Mouse (Mus musculus) cerebellum, postnatal 10 days (tissue): ENCODE measurements around the gene Gm13090.

Experiments used
- DNase-seq, 2 experiments: peaks; one replicate each; pipeline ENCODE4 v3.0.0; 2021; ENCODE audit warnings: mixed read lengths in 2 of 2

The Gm13090 gene

DNA sequence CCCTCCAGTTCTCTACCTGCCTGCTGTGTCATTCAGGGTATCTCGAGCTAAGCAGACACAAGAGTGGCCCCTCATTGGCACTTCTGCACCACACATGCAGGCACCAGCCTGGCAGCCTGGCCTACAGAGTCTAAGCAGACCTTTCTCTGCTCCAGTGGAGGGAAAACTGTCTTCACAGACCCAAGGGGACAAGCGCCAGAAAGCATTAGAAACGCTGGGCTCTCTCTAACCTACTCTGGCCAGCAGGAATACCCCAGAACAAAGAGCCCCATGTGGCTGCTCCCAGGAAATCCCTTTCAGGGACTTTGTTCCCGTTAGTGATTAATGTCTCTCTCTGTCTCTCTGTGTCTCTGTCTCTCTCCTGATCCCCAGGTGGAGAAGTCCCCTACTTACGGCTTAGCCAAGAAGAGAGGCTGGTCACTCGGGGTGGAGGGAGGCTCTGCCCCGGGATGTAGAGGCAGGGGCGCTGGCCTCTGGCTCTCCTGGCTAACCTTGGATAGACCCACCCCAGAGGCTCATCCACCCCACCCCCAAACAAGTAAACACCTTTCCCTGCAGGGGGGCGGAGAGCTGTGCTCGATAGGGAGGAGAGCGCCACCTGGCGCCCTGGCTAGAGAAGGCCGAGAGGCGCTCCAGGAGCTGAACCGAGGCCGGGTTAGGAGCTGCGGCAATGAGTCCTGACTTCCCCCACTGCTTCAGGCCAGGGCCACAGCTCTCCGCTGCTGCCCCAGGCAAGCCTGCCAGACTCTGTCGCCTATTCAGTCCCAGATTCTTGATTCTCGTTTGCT, 49.9 kb downstream of the Gm13090 start:
- DNase-seq: peak; percentile 97 to 99

DNA sequence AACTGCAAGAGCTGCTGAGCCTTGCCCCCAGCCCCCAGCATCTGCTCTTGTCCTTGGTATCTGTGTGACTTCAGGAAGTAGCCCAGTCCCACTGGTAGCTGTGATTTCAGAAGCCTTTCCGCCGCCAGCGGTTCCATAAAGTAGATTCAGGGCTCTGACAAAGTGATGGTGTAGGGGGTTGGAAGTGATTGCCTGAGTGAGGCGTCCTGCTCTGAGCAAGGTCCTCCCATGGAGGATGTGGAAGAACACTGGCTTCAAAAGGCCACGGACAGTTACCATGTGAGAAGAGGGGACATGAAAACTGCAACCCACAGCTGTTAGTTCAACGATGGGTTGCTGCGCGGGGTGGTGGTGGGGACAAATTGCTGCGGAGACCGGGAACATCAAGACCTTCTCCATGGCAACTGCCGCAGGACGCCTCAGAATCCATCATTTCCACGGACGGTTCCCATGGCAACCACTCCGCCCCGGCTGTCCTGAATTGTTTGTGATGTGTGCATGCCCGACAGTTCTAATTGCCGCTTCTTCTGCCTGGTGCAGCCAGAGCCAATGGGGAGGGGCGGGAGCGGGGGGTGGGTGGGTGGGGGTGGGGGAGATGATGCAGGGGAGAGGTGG, 51.1 kb downstream of the Gm13090 start:
- peak; percentile 93 to 95 for DNase-seq
